Mouse (Mus musculus) hindbrain, embryonic 13.5 days (tissue): ENCODE results near the gene Afdn. TPM values are rescaled to one million over a fixed set of nuclear protein-coding genes. Genes with fewer than 3 reads are reported as not detected.

Experiments
- ATAC-seq: fragments of 200-750 bp; cut with Nextera tagmentation; 2 replicates; pipeline ENCODE4 v1.8.0; 2017; ENCODE audit warnings: moderate TSS enrichment; ENCODE audit not compliant: low FRiP score
- H3K27ac ChIP-seq: fragments of 300-500 bp; sonication (generic); 2 replicates; pipeline ENCODE4 v1.5.1; 2015; ENCODE audit warnings: inconsistent platforms, mild to moderate bottlenecking, moderate library complexity
- H3K27me3 ChIP-seq: fragments of 300-500 bp; sonication (generic); 2 replicates; pipeline ENCODE4 v1.6.1; 2015; ENCODE audit warnings: mild to moderate bottlenecking, inconsistent platforms
- H3K36me3 ChIP-seq: fragments of 300-500 bp; sonication (generic); 2 replicates; pipeline ENCODE4 v1.6.1; 2015; ENCODE audit warnings: mild to moderate bottlenecking, inconsistent platforms
- H3K4me1 ChIP-seq: fragments of 300-500 bp; sonication (generic); replicated peaks from 2 replicates; pipeline ENCODE4 v1.6.1; 2015; ENCODE audit warnings: inconsistent platforms
- H3K4me2 ChIP-seq: fragments of 300-500 bp; sonication (generic); 2 replicates; pipeline ENCODE4 v1.6.1; 2015; ENCODE audit warnings: inconsistent platforms, mild to moderate bottlenecking, moderate library complexity
- H3K4me3 ChIP-seq: fragments of 300-500 bp; sonication (generic); 2 replicates; pipeline ENCODE4 v1.5.1; 2015; ENCODE audit warnings: mild to moderate bottlenecking, inconsistent platforms
- H3K9ac ChIP-seq: fragments of 300-500 bp; sonication (generic); 2 replicates; pipeline ENCODE4 v1.6.1; 2015; ENCODE audit warnings: mild to moderate bottlenecking, inconsistent platforms
- H3K9me3 ChIP-seq: fragments of 300-500 bp; sonication (generic); 2 replicates; pipeline ENCODE4 v1.6.1; 2016; ENCODE audit warnings: inconsistent platforms
- whole genome bisulfite sequencing: fragments of 180-500 bp; shearing (Covaris S2); methylation state at CpG from one replicate; pipeline ENCODE4 v1.1.7; 2015; 5-methylcytosine and 5-hydroxymethylcytosine counted together
- polyA plus RNA-seq: library from polyadenylated mRNA; unstranded; fragments of >200 nt; fragmentation: Nextera tagmentation; extraction: Ambion mirVana; gene quantifications from 2 replicates; pipeline ENCODE4 v1.2.1, GENCODE M21; 2015

The Afdn gene
- polyA plus RNA-seq, result 124 and 136 TPM in 2 replicates

DNA sequence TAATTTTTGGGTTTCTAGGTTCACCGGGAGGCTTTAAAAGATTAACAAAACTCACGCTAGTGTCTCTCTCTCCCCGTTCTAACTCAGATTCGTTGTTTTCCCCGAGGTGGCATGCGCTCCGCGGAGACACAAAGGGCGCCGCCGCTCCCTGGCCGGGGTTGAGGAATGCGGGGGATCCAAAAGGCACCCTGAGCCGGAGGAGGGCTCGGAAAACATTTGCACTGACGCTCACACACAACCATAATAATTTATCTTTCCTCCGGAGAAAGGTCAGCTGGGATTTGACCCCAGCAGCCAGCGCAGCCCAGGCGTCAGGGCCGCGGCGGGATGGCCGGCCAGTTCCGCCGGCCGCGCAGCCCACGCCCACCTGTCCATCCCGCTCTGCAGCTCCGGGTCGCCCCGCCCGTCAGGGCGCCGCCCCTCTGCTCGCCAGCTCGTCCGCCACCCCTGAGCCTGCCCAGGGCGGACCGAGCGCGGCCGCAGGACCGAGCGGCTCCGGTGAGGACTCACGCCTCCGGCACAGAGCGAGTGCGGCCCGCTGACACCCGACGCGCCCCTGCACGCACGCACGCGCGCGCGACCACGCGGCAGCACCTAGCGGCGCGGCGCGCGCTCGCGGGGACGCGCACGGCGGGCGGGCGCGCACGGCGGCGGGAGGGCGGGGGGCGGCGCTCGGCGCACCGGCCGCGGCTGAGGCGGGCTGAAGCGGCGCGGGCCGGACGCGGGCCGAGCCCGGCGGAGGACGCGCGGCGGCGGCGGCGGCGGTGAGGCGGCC is at the start of gene Afdn:
Afdn (plus strand) TSS at position 687 of the 775 bp plus-strand sequence.
- Histone ChIP-seq H3K27me3 (no peaks in the 10 kb centered on the region), H3K9me3 (no peaks in the 10 kb centered on the region), H3K4me1 (peaks cover 41% of the 10 kb centered on the region), H3K9ac (peak within 1 kb of the TSS; percentile 96), H3K27ac (peak within 1 kb of the TSS; percentile 99), H3K36me3 (no peaks in the 10 kb centered on the region), H3K4me2 (peak within 1 kb of the TSS; percentile 86), H3K4me3 (peak within 1 kb of the TSS; percentile 98)
- ATAC-seq, result peak; percentile 89
- under 1% methylated on average over 90 of the region's 108 CpGs for WGBS

GRCm38 (mm10) chr17:13711173-13711572 is 49.2 kb upstream of the Afdn start:
- H3K9me3 ChIP-seq, result no peaks in the 10 kb centered on the region
- WGBS, result 82% methylated on average over 5 of the region's 5 CpGs
- no peak overlapping the region for H3K27ac ChIP-seq
- H3K27me3 ChIP-seq, result no peaks in the 10 kb centered on the region
- no peaks in the 10 kb centered on the region for H3K36me3 ChIP-seq
- no peaks in the 10 kb centered on the region for H3K4me1 ChIP-seq
- ATAC-seq, result no peak
- H3K4me3 ChIP-seq, result no peak overlapping the region
- H3K4me2 ChIP-seq, result no peak overlapping the region
- no peak overlapping the region for H3K9ac ChIP-seq

DNA sequence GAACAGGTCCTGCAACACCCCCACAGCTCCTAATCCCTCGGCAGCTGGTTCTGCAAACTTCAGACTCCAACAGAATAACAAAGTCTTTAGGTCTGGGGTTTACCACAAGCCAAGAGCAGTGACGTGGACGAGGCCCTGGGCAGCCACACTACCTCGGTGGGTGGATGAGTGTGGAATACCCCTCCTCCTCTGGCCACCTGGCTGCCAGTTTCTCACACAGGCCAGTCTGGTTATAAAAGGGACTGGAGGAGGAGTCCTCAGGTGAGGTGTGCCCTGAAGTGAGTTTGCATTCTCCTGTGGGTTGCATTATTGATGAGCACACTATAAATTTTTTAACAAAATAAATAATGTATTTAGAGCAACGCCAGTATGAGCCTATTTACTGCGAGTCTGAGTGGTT is 48.2 kb upstream of the Afdn start:
- no peak overlapping the region for H3K4me2 ChIP-seq
- H3K4me1 ChIP-seq, result no peaks in the 10 kb centered on the region
- no peak for ATAC-seq
- no peaks in the 10 kb centered on the region for H3K27me3 ChIP-seq
- no peak overlapping the region for H3K9ac ChIP-seq
- no peaks in the 10 kb centered on the region for H3K36me3 ChIP-seq
- H3K4me3 ChIP-seq, result no peak overlapping the region
- H3K27ac ChIP-seq, result no peak overlapping the region
- WGBS, result 76% methylated on average over 6 of the region's 6 CpGs
- no peaks in the 10 kb centered on the region for H3K9me3 ChIP-seq

GRCm38 (mm10) chr17:13712518-13712917 is 47.8 kb upstream of the Afdn start:
- Histone ChIP-seq H3K9ac (no peak overlapping the region), H3K27me3 (no peaks in the 10 kb centered on the region), H3K27ac (no peak overlapping the region), H3K4me1 (no peaks in the 10 kb centered on the region), H3K36me3 (no peaks in the 10 kb centered on the region), H3K9me3 (no peaks in the 10 kb centered on the region), H3K4me2 (no peak overlapping the region), H3K4me3 (no peak overlapping the region)
- no peak for ATAC-seq
- 93% methylated on average over 3 of the region's 3 CpGs for WGBS

- Histone ChIP-seq H3K9me3 (no peaks in the 10 kb centered on the region), H3K4me3 (no peak overlapping the region), H3K27ac (no peak overlapping the region), H3K9ac (no peak overlapping the region), H3K4me1 (no peaks in the 10 kb centered on the region), H3K4me2 (no peak overlapping the region), H3K36me3 (no peaks in the 10 kb centered on the region), H3K27me3 (no peaks in the 10 kb centered on the region)
- no peak for ATAC-seq
- WGBS, result 91% methylated on average over 4 of the region's 4 CpGs
Measured at GRCm38 (mm10) chr17:13714128-13714527, 46.2 kb upstream of the Afdn start.

DNA sequence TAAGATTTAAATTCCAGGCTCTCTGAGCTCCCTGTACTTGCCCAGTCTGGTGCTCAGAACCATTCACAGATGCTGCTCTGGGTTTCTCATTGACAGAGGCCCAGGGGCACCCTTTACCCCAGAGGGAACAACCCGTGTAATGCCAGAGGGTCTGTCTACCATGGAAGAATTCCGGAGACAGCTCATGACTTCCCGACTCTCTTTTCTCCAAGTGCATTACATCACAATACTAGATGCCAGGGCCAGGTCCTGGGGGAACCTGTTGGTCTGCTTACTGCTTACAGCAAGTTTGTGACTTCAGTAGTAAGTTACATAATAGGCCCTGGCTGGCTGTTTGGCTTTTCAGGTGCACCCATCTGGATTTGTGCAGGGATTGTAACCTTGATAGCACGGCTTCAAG is 45.7 kb upstream of the Afdn start:
- Histone ChIP-seq H3K4me2 (no peak overlapping the region), H3K4me3 (no peak overlapping the region), H3K27ac (no peak overlapping the region), H3K4me1 (no peaks in the 10 kb centered on the region), H3K27me3 (no peaks in the 10 kb centered on the region), H3K9me3 (no peaks in the 10 kb centered on the region), H3K9ac (no peak overlapping the region), H3K36me3 (no peaks in the 10 kb centered on the region)
- ATAC-seq, result no peak
- WGBS, result 73% methylated on average over 4 of the region's 4 CpGs

- Histone ChIP-seq H3K9me3 (no peaks in the 10 kb centered on the region), H3K4me2 (no peak overlapping the region), H3K9ac (no peak overlapping the region), H3K36me3 (no peaks in the 10 kb centered on the region), H3K4me3 (no peak overlapping the region), H3K27ac (no peak overlapping the region), H3K4me1 (no peaks in the 10 kb centered on the region), H3K27me3 (no peaks in the 10 kb centered on the region)
- WGBS, result 81% methylated on average over 9 of the region's 9 CpGs
- ATAC-seq, result no peak
Measured at GRCm38 (mm10) chr17:13715511-13715910, 44.8 kb upstream of the Afdn start.

DNA sequence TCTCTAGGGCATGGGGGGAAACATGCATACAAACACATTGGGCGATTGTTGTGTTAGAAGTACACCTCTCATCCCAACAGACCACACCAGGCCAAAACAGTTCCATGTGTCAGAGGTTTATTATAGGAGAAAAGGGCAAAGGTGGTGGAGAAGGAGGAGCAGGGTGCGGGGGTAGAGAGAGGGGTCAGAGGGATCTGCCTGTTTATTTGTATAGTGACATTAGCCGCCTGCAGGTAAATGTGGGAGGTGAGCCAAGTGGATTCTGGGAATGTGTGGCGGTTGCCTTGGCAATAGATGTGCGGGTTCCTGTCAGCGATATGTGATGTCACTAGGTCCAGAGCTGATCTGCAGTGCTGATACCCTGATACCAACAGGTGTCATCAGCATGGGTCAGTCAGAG is 44.0 kb upstream of the Afdn start:
- ATAC-seq, result no peak
- no peaks in the 10 kb centered on the region for H3K4me1 ChIP-seq
- no peaks in the 10 kb centered on the region for H3K36me3 ChIP-seq
- no peak overlapping the region for H3K9ac ChIP-seq
- no peaks in the 10 kb centered on the region for H3K27me3 ChIP-seq
- H3K4me3 ChIP-seq, result no peak overlapping the region
- H3K27ac ChIP-seq, result no peak overlapping the region
- H3K9me3 ChIP-seq, result no peaks in the 10 kb centered on the region
- 94% methylated on average over 6 of the region's 6 CpGs for WGBS
- no peak overlapping the region for H3K4me2 ChIP-seq

- H3K36me3 ChIP-seq, result no peaks in the 10 kb centered on the region
- no peak for ATAC-seq
- no peaks in the 10 kb centered on the region for H3K9me3 ChIP-seq
- no peak overlapping the region for H3K4me2 ChIP-seq
- H3K27ac ChIP-seq, result no peak overlapping the region
- no peak overlapping the region for H3K4me3 ChIP-seq
- H3K27me3 ChIP-seq, result no peaks in the 10 kb centered on the region
- WGBS, result 86% methylated on average over 11 of the region's 11 CpGs
- H3K9ac ChIP-seq, result no peak overlapping the region
- peaks cover 5% of the 10 kb centered on the region; the same call in 1 of the 2 replicates for H3K4me1 ChIP-seq
Measured at GRCm38 (mm10) chr17:13717428-13717827, 42.9 kb upstream of the Afdn start.

DNA sequence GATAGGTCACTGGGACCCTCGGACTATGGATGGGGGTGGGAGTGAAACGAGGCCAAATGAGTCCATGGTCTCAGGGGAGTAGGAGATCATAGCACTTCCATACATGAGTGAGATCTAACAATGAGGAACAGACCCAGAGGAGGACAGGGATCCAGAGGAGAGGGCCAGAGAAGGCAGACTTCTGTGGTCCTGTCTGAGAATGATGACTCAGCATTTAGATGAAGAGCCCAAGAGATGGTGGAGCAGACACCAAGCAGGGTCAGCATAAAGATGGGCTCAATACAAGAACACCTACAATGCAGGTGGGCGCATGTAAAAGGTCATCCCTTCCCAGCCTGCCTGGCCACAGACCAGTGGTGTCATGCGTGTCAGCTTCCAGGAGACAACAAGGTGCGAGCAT is 40.2 kb upstream of the Afdn start:
- 96% methylated on average over 5 of the region's 5 CpGs for WGBS

GRCm38 (mm10) chr17:13721372-13721771 is 39.0 kb upstream of the Afdn start:
- H3K4me3 ChIP-seq, result no peak overlapping the region
- WGBS, result 86% methylated on average over 2 of the region's 2 CpGs
- H3K27ac ChIP-seq, result no peak overlapping the region
- H3K9ac ChIP-seq, result no peak overlapping the region
- ATAC-seq, result no peak
- no peaks in the 10 kb centered on the region for H3K27me3 ChIP-seq
- no peaks in the 10 kb centered on the region for H3K9me3 ChIP-seq
- no peak overlapping the region for H3K4me2 ChIP-seq
- peaks cover 20% of the 10 kb centered on the region for H3K4me1 ChIP-seq
- no peaks in the 10 kb centered on the region for H3K36me3 ChIP-seq

More for the DNA sequence above, 40.2 kb upstream of the Afdn start:
- no peak overlapping the region for H3K9ac ChIP-seq
- peaks cover 19% of the 10 kb centered on the region for H3K4me1 ChIP-seq
- no peaks in the 10 kb centered on the region for H3K27me3 ChIP-seq
- no peaks in the 10 kb centered on the region for H3K36me3 ChIP-seq
- ATAC-seq, result no peak
- H3K4me2 ChIP-seq, result no peak overlapping the region
- no peak overlapping the region for H3K27ac ChIP-seq
- no peaks in the 10 kb centered on the region for H3K9me3 ChIP-seq
- H3K4me3 ChIP-seq, result no peak overlapping the region

DNA sequence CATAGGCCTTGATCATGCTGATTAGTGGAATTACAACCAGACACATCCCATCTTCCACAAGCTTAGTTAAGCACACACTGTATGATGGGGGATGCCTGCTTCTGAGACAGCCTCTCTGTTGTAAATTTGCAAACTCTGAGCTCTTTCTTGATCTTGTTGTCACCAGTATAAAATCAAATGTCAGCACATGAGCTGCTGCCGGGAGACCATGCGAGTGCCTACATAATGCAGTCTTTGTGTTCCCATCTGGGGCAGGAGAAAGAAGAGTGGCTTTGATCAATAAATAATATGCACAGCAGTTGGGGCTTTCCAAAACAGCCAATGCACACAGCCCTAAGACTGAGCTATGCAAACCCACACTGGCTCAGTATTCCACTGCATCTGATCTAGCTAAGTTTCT is 37.9 kb upstream of the Afdn start:
- Histone ChIP-seq H3K4me1 (peaks cover 20% of the 10 kb centered on the region), H3K27ac (no peak overlapping the region), H3K36me3 (no peaks in the 10 kb centered on the region), H3K9me3 (no peaks in the 10 kb centered on the region), H3K27me3 (no peaks in the 10 kb centered on the region), H3K4me3 (no peak overlapping the region), H3K4me2 (no peak overlapping the region), H3K9ac (no peak overlapping the region)
- 7% methylated on average over 2 of the region's 2 CpGs for WGBS
- ATAC-seq, result peak; percentile 65; the same call in 1 of the 2 replicates

GRCm38 (mm10) chr17:13725004-13725550 is 35.3 kb upstream of the Afdn start:
- H3K4me2 ChIP-seq, result no peak overlapping the region
- no peak overlapping the region for H3K9ac ChIP-seq
- no peaks in the 10 kb centered on the region for H3K27me3 ChIP-seq
- peaks cover 20% of the 10 kb centered on the region for H3K4me1 ChIP-seq
- ATAC-seq, result no peak
- H3K4me3 ChIP-seq, result no peak overlapping the region
- no peaks in the 10 kb centered on the region for H3K9me3 ChIP-seq
- WGBS, result 38% methylated on average over 4 of the region's 4 CpGs
- H3K36me3 ChIP-seq, result no peaks in the 10 kb centered on the region
- no peak overlapping the region for H3K27ac ChIP-seq
